Mouse (Mus musculus) gonadal fat pad, adult 2 months (tissue): ENCODE measurements around the gene Sulf2. TPM values are rescaled to one million over a fixed set of nuclear protein-coding genes. Genes with fewer than 3 reads are reported as not detected.

Experiments used
- DNase-seq: peaks from one replicate; pipeline ENCODE4 v3.0.0-alpha.2; 2012; ENCODE audit warnings: low read depth
- polyA plus RNA-seq: library from polyadenylated mRNA; depleted of rRNA; stranded (reverse); fragments of >200 nt; gene quantifications from 2 replicates; pipeline ENCODE4 v1.2.3, GENCODE M21; 2012

Gene Sulf2
- polyA plus RNA-seq, 1 experiment: 132 TPM

DNA sequence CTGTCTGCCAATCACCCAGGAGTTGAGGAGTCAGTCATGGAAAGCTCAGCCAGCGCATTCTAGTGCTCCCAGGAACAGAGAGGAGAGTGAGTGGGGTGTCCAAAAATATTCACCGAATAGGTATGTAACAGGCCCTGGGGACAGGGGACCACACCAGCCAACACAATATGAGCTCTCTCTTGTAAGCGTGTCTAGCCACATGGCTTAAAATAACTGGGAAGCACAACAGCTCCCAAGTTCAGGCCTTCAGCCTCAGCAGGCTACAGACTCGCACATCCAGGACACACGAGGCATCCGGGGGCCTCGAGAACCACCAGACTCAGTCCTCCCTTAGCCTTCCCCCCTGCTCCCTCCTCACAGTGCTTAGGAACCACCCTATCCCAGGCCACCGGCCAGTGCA is 6.0 kb downstream of the Sulf2 start:
- no peak for DNase-seq

DNA sequence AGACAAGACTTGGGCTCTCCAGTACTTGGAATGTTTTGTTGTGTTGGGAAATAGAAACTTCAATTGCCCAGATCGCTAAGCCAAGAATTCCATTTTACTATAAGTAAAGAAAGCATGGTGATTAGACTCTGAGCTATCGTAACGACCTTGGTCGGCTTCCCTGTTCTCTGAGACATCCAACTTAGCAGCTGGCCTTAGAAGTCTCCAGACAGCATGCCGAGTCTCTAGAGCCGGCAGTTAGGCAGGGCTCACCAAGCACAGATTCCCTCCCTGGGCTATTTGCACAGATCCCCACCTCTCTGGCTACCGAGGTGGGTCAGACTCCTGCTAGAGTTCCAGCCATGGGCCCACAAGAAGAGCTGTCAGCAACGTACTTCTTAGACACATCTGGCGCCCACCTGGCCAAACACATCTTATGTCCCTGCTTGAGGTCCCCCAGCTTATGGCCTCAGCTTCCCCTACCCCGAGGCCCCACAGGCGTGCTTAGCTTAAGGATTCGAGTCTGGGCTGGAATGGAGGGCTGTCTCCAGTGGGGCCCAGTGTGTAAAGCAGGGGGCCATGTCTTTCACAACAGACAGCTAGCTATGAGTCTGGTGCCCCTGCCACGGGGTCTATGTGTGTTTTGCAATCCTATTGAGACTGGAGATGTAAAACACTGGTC is 6.7 kb downstream of the Sulf2 start:
- DNase-seq: no peak

DNA sequence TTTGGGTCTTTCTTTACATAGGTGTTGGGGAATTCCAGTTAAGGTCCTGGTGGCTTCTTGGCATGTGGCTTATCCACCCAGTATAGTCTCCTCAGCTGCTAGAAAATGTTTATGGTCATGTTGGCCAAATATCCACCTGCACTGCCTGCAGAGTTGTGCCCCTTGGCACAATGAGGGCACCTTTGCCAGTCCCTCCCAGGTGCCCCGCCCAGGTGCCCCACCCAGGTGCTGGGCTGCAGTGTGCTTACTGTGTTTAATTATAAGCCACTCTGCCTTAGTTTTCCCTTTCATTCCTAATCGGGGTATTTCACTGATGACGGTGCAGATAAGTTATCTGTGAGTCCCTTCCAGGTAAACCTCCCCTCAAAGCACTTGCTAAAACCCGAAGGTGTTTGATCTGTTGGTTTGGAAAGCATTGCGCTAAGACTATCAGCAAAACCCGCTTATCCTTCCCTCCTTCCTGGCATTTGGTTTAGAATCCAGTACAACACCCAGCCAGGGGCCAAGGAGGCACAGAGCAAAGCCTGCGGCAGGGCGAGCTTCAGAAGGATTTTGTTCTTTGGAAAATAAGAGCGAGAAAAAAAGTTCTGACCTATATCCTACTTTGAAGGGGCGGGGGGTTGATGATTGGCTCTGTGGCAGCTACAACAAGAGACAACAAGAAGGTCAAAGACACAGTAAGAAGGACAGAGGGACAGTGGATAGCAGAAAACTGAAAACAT is 7.4 kb downstream of the Sulf2 start:
- no peak for DNase-seq

DNA sequence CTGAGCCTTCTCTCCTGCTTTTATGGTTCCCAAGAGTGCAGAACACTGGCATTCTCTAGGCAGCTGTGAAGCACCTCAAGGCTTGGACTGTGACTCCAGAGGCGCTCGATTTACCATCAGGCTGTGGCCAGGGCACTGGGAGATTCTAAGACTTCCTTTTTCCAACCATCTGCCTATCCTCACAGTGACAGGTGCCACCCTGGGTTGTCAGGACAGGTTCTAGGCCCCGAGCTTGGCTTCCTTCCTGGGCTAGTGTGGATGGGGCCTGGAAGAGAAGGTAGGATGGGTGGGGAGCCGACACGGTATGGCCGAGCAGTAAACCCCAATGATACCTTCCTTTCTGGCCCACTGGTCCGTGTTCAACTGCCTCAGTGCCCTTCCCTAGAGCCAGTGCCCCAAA is 9.0 kb downstream of the Sulf2 start:
- DNase-seq: no peak

DNA sequence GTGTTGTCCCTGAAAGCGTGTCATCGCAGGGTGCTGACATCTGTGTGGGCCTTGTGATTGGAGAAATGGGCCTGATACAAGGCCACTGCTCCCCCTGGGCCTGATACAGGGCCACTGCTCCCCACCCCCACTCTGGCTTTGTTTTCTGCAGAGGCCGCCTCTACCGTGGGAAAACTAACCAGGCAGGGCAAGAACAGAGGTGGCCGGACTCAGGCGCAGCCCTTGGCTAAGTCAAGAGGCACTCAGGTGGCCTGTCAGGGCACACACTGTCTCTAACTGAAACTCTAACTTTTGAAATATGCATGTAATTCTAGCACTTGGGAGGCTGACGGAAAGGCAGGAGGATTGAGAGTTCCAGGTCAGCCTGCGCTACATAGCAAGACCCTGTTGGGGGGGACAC is 10.4 kb downstream of the Sulf2 start:
- no peak for DNase-seq

DNA sequence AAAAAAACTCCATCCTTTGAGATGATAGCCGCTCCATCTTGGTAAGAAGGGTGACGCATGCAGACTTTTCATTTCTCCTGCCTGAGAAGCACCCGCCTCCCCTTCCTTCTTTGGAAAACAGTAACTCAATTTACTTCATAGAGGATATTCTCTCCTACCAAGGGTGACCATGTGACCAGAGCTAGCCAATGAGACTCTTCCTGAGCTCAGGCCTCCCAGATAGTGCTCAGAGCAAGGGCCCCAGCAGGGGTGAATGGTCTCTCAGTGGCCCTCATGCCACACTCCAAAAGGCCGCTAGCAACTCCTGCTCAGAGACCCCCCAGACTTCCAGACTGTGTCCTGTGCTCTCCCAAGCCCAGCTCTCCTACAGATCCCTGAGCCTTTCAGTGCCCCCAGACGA is 11.6 kb downstream of the Sulf2 start:
- DNase-seq: no peak

DNA sequence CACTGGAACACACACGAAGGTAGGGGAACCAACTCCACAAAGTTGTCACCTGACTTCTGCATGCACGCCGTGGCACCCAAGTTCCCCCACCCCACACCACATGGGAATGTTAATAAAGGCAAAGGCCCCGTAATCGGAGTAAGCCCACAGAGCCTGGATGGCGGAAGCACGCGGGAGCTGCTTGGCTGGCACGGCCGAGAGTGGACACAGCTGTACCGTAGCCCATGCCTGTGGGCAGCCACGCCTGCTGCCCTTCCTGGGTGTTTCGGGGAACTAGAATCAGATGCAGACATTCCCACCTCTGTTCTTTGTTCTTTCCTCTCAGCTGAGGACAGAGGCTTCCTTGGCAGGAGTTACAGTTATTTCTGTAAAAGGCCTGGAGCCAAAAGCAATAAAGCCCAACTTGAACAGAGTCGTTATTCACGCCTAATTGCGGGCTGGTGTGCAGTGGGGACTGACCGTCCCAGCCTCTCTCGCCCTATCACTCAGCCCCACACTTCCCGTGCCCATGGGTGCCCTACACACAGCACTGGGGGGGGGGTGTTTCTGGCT is 12.8 kb downstream of the Sulf2 start:
- no peak for DNase-seq

DNA sequence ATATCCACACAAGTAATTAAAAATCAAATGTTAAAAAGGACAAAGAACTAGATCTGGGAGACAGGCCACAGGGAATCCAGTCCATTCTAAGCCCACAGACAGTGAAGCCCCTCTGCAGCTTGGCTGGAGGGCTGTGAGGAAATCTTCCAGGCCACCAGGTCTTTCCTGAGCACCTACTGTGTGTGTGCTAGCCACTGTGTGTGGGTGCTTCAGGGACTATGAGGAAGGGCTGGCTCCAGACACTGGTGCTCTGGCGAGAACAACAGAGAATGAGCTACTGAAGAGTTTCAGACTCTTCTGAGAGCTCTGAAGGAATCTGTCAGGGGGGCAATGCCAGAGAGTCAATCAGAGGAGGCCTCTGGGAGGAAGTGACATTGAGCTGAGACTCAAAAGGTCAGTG is 13.6 kb downstream of the Sulf2 start:
- DNase-seq: no peak

DNA sequence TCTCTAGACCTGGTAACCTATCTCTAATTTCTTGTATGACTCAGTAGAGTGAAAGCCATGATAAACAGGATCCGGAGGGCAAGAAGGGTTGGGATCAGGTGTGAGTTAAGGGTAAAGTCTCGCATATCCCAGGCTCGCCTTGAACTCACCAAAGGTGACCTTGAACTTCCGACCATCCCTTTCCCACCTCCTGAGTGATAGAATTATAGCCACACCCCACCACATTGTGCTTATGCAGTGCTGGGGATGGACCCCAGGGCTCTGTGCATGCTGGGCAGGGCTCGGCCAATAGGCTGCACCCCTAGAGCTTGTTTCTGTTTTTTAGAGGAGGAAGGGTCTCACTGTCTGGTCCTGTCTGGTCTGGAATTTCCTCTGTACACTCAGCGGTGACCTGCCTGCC is 14.4 kb downstream of the Sulf2 start:
- DNase-seq: no peak

DNA sequence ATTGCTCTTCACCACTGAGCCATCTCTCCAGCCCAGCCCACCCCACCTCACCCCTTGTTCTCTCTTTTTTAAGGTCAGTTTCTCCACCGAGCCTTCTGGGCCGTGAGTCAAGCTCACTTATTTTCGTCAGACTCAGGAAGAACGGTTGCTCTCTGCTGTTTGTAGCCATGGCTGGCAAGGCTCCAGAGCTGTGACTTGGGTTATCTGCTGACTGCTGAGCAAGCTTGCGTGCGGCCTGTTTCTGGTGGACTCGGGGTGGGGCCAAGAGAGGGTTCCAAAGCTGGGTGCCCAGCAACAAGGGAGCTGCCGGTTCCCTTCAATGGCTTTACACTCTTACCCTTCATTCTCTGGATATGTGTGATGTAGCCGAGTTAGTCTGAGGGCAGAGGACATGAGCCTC is 15.0 kb downstream of the Sulf2 start:
- DNase-seq: no peak

DNA sequence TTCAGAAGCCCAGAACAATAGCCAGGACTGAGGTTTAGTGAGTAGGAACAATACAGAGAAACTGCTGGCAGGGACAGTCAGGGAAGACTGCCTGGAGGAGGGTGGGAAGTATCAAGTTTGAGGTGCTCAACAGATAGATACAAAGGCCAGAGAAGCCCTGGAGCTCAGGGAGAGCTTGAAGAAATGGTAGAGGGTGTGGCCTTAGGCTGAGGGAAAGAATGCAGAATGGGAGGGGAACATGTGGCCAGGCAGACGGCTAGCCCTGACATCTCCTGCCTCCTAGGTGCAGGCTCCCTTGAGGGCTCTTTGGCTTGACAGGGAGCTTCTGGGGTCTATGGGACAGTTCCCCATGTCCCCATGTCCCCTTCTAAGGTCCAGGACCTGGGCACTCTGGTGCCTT is 17.2 kb downstream of the Sulf2 start:
- no peak for DNase-seq

DNA sequence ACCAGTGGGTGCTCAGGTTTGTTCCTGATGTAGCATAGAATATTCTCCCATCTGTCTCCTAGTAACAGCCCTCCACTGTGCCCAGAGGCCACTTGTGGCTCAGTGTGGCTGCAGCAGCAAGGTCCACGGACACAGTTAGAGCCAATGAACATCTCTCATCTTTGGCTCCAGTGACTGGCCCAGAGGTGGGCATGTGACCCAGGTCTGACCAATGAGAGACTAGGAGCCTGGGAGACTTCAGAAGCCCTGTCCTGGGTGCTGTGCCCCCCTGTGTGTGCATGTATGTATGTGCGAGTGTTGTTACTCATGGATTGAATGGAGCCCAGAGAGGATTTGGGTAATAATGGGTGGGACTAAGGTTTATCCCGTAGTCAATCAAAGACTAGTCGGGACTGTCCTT is 18.0 kb downstream of the Sulf2 start:
- DNase-seq: no peak

DNA sequence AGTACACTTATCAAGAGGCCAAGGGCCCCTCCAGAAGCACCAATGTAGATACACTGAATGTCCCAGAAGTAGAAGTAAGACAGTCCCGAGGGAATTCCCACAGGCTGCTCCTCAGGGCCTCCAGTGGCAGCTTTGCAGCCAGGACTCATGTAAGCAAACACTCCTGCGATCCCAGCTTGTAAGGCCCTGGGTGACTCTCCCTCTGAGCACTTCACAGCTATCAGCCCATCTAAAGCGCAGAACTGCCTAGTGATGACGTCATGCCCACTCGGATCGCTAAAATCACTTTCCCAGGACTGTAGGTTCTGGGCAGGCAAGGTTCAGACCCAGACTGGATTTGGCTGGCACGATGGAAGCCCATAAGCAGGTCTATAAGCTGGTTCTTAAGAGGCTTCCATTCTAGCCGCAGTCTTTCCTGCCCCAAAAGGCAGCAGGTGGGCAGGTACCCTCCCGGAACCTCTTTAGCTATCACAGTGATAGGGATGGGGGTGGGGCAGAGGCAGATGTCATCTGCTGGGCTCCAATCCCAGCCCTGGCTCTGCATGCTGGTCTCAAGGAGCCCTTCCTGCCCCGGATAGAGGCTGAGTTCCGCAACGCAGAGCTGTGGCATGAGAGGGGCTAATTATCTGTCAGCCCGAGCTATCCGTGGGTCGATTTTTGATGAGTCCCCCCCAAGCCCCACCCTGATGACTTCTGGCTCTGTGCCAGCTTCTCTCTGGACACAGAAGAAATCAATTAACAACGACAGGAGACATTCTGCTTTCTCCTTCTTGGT is 19.6 kb downstream of the Sulf2 start:
- no peak for DNase-seq

DNA sequence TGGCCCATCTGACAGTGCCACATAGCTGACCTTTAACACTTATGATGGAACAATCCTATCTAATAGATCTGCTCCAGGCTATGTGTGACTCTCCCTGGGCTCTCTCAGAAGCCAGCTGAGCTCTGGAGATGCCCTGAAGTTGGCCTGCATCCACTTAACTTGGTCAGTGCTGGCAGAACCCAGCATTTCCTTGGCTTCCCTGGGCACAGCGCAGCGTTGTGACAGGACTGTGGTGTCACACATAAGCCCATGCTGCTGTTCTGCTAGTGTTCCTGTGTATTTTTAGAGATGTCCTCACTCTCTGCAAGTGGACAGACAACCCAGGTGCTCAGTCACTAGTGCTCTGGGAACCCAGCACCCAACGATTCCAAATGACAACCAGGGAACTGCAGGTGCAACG is 26.7 kb downstream of the Sulf2 start:
- no peak for DNase-seq

DNA sequence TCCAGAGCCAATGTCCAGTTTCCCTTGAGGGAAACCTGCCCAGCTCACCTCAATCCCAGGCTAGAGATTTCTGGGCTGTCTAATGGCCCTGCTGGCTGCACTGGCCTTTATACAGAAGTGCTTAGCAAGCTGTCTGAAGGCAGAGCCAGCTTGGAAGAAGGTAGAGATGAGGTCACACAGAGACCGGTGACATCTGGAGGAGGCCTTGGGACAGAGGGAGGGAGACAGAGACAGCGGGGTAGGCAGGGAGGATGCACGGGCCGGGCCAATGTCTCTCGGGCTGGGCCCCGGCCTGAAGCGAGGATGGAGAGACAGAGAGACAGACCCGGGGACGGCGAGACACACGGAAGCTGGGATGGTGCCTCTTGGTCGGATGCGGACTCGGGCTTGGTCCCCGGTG is 27.4 kb downstream of the Sulf2 start:
- DNase-seq: no peak

DNA sequence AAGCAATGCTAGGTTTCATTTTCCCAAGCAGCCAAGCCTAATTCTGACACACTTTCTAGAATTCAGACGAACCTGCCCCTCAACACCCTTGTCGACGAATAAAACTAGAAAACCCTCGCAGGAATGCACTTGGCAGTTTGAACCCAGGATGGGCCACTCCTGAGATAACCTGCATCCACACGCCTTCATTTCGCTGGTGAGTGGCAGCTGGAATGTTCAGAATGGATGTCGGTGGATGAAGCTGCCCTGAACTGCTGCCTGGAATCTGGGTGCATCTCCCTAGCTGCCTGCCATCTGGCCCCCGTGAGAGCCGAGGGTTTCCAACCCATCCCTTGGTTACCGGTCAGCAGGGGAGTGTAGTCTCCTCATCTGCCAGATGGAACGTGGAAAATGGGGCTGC is 29.1 kb downstream of the Sulf2 start:
- DNase-seq: no peak

DNA sequence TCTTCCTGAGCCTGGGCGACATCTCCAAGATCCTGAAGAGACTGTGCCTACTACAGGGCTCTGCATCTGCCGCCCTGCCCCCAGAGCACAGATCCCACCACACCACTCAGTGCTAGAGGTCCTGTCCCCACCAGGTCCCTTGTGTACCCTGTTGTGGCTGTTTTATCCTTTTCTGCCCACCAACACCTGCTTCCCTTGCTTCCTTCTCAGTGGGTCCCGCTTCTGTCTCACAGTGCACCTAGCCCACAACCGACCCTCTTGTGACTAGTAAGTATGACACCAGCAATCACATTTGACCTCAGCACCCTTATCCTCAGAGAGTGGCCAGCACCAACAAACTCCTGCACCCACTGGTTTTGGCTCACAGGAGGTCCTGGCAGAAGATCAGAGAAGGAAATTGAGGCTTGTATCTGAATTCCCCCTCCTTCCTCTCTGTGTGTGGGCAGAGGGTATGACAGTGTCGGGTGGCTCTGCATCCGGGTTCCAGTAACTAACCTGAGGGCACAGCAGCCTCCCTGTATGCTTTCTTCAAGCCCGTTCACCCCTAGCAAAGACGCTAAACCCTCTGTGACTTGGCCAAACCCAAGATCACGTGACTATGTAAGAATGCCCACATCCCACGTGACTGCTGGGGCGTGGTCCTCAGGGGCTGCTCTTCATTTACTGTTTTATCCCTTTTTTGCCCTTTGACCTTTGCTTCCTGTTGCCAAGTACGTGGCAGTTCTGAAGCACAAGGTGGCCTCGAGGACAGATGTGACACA is 29.8 kb downstream of the Sulf2 start:
- DNase-seq: no peak

DNA sequence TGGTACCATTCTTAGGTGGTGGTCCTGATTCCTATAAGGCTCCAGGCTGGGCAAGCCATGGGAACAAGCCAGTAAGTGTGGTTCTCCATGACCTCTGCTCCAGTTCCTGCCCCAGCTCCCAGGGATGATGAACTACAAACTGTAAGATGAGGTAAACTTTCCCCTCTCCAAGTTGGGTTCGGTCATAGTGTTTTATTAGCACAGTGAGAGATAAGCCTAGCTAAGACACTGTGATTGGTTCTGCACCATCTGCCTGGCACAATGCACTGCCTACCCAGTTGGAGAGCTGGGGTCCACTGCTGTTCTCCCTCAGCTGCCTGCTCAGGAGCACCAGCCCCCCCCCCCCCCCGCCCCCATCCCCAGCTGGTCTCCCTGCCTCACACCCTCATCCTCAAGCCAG is 30.4 kb downstream of the Sulf2 start:
- no peak for DNase-seq

DNA sequence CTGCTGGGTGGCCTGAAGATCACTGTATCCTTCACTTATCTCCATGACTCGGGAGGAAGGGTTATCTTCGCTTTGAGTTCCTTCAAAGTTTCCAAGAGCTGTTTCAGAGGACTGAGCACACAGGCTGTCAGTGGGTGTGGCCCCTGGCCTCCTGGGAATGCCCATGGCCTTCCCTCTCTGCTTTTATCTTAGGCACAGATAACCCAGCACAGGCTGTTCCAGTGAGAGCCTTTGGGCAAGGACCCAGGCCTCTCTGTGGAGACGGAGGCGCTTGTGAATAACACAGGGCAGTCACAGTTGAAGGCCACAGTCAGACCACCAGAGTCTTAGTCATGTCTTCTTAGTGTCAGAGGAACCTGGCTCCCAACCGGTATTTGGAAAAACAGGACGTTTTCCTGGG is 32.7 kb downstream of the Sulf2 start:
- no peak for DNase-seq

DNA sequence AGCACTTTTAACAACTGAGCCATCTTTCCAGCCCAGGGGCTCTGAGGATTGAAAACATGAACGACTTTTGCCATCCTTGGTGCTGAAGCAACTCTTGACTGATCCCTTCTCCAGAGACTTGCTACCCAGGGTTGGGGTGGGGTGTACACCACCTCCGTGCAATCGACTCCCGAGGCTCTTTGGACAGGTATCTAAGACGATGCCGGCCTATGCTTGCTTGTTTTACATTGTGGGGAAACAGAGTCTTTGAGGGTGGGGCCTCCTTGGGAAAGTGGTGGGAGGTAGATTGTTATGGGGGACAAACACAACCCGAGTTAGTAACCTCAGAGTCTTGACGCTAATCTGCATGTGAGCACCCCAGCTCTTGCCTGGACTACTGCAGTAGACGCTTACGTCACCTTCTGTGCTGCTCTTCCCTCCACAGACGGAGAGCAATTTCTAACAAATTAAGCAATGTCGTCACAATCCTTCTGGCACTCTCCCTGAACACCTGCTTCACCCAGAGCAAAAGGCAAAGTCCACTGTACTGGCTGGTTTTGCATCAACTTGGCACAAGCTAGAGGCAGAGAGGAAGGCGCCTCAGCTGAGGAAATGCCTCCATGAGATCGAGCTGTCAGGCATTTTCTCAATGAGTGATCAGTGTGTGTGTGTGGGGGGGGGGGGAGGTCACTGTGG is 33.6 kb downstream of the Sulf2 start:
- DNase-seq: peak; percentile 47

DNA sequence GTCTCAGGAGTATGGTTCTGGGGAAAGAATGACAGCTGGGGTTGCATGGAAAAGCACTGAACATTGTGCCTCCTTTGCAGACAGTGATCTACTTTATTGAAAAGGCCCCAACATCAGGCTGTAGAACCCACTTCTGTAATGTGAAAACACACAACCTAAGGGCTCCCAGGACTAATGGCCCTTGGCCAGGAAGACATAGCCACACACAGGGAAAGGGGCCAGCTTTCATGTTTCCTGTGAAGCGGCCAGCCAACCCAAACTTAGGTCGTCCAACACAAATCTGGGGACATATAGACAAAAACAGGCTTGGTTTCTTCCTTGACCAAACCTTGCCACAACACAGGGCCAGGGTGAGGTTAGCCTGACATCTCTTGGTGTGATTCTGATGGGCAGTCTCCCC is 35.5 kb downstream of the Sulf2 start:
- DNase-seq: no peak
